Mouse (Mus musculus) left cerebral cortex, postnatal 25 days (tissue): ENCODE data around the gene Olfml2b. TPM values are rescaled to one million over a fixed set of nuclear protein-coding genes. Genes with fewer than 3 reads are reported as not detected.

Experiments used
- DNase-seq, 2 experiments: peaks; one replicate each; pipeline ENCODE4 v3.0.0; 2022; ENCODE audit warnings: low spot score in 2 of 2, mixed read lengths in 1 of 2
- intact Hi-C: fragments of 180-260 bp; cut with DNase I; formaldehyde crosslinking; loops from one replicate; pipeline ENCODE4 v1.15.1; 2025
- total RNA-seq, 2 experiments: library from RNA; stranded (reverse); gene quantifications; 2 replicates each; pipeline ENCODE4 v1.2.3; 2021

Olfml2b gene
- total RNA-seq, 2 experiments from 2014 or later = 2.5 to 4.0 TPM

DNA sequence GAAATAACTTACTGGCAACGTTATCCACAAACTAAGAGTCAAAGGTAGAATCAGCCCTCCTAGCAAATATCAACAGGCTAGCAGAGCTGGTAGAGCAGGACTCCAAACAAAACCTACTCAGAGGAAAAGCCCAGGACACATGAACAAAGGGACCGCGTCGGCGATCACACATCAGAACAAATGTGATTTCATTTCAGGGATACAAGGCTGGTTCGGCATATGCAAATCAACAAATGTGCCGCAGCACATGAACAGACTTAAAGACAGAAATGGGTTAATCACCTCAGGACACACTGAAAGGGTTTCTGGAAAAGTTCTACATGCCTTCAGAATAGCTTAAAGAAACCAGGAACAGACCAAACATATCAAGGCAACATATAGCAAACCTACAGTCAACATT, 67.4 kb downstream of the Olfml2b start:
- no peak for DNase-seq
- intact Hi-C loops = no loop called here

DNA sequence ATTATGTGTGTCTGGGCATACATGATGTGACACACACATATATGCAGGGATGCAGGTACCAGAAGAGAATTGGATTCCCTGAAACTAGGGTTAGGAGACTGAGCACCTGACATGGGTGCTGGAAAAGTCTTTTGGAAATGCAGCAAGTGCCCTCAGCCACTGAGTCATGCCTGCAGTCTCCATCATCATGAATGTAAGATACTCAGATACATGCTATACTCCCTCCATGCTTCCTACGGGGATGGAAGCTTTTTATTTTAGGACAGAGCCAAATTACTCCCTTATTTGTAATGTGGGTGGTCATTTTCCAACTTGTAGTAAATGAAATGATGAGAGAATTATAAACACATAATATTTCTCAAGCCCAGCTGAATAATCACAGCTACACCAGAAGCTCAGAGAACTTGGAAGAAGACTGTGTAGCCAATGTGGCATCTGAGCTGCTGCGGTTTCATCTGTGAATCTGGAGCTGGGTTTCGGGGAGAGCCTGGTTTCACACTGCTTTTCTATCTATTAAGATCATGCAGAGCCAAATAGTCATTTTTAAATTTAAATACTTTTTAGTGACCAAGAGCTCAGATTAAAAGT, 73.0 kb downstream of the Olfml2b start:
- intact Hi-C loops = no loop called here
- no peak for DNase-seq

DNA sequence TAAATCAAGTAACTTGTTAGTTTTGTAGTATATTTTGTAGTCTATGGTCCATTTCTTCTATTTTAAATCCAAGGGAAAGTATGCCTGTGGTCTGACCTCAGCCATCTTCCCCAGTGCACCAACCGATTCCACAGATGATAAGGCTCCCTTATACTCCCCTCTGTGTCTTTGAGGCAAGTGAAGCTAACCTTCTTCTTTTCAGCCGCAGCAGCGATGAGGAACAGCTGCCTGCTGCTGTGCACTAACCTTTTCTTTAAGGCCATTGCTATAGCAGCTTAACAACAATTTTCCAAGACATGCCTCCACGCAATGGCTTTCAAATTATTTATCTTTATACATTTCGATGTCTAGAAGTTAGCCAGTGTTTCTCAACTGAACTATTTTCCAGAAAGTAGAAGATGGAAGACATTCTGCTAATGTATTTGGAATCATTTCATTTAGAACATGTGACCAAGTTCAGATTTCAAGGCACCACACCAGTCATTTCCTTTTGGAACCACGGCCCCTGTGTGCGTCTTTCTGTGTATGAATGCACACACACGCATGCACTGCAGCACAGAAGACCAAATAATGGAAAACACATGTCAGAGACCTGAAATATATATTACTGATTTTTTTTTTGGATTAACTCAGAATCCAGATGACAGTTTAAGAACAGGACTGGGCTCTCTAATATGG, 73.9 kb downstream of the Olfml2b start:
- intact Hi-C loops = no loop called here
- DNase-seq = no peak

DNA sequence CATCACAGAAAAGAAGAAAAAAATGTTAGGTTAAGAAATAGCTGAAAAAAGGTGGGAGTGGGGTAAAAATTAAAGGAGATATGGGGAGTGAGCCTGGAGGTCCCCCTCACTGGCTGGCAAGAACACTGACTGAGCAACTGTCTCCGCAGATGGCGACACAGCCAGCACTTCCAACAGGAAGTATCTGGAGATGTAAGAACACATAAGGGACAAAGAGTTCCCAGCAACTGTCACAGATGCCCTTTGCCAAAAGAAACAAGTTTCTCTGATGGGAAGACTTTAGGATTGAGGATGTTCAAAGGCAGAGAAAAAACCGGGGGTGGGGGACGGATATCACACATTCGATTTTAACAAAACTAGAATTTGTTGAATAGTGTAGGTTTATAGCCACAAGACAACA, 77.2 kb downstream of the Olfml2b start:
- intact Hi-C loops = no loop called here
- peak in 1 of 2 experiments; percentile 36 for DNase-seq

DNA sequence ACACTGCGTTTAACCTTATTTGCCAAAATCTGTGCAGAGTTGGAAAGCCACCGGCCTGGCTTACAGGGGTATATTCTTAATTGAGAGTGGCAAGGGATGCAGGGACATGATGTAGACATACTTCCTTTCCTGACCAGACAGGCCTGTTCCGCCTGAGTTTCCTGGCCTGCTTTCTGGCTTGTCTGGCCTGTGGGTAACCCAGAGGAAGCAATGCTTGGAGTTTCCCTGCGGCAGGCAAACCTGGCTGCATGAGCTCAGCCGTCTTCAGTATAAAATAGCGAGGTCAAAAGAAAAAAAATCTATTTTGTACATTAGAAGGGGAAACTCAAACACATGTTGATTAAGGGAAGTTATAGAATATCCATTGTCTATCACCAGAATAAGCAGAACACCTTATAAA, 84.2 kb downstream of the Olfml2b start:
- intact Hi-C loops = no loop called here

DNA sequence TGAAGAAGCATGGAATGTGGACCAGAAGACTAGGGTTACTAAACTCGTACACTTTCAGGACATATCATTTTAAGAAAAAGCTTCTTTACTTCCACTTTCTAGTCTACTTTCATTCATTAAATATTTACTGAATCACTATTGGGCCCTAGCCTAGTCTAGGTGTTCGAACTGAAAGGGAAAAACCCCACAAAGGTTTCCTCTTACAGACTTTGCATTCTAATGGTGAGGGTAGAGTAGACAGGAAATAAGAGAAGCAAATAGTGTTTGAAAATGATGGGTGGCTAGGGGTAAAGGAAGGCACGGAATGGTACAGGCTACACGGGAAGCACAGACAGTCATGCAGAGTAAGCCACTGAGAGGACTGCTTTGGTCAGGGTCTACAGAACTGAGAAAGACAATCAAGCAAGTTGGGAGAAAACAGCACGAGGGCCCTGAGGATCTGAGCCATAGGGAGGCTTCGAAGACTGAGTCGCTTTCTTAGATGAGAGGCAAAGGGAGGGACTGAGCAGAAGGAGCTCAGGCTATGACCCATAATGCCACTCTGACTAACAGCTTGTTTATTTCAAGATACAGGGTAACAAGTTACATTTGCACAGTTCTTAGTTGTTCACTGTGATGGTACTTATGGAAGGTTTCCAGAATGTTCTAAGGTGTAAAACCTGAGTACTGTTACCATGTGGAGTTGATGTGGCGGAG, 85.1 kb downstream of the Olfml2b start:
- intact Hi-C loops = no loop called here
- no peak for DNase-seq

More for the DNA sequence above, 84.2 kb downstream of the Olfml2b start:
- peak; percentile 11 to 32 for DNase-seq

DNA sequence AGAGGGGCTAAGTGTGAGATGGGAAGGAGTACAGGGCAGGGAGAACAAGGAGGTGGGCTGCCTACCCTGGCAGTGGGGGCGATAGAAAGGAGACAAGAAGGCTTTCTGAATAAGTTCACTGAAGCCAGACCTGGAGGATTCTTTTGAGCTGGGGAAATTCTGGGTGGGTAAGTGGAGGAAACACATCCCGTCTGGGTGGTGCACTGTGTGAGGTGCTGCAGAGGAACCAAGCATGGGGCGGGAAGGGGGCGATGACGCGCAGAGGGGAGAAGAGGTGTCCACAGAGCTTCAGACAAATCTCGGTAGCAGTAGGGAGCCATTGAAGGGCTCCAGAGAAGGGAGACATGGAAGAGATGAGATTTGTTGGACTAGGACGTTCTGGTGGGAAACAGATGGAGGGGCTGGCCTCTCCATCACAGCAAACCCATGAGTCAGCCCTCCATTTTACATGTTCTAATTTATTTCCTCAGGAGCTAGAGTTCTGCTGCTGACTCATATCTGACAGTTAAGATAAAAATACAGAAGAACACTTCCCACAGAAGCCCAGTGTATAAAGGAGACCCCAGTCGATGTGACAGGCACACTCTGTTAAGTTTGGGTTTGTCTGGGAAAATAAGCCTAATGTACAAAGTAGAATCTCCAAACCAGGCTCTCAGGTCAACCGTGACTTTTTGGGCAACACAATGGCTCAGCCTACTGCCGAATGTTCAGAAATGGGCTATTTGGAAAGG, 87.7 kb downstream of the Olfml2b start:
- peak; percentile 35 to 88 for DNase-seq
- intact Hi-C loops = no loop called here

Other genes starting within 250 kb of the Olfml2b start
- gene Nos1ap, start 54.7 kb upstream of the Olfml2b start, total RNA-seq = 100 to 1,000 TPM; 170 to 172 TPM
- gene Atf6, start 223.2 kb downstream of the Olfml2b start, total RNA-seq = 10 to 100 TPM; 51.8 to 52.9 TPM
- 1 to 10 TPM in 1 of 2 experiments, under 1 TPM in 1; 0.43 to 1.4 TPM for gene Gm26620, start 240.5 kb downstream of the Olfml2b start, total RNA-seq
- gene Dusp12, start 241.0 kb downstream of the Olfml2b start, total RNA-seq = 10 to 100 TPM; 14.4 to 17.9 TPM